Mouse (Mus musculus): ENCODE measurements around the gene Zzz3.

The Zzz3 gene

GRCm38 (mm10) chr3:152490423-152490822 is 95.2 kb downstream of the Zzz3 start:
- in situ Hi-C loops (cut with MboI, MseI): no loop called here

GRCm38 (mm10) chr3:152492241-152492640 is 97.0 kb downstream of the Zzz3 start:
- in situ Hi-C loops (cut with MboI, MseI): no loop called here

- in situ Hi-C loops (cut with MboI, MseI): no loop called here
These were observed 98.5 kb downstream of the Zzz3 start for GRCm38 (mm10) chr3:152493813-152494212.

- in situ Hi-C loops (cut with MboI, MseI): no loop called here
These were observed 99.5 kb downstream of the Zzz3 start for GRCm38 (mm10) chr3:152494667-152495360.

GRCm38 (mm10) chr3:152495415-152495898 is 100.2 kb downstream of the Zzz3 start:
- in situ Hi-C loops (cut with MboI, MseI): no loop called here

GRCm38 (mm10) chr3:152497084-152497483 is 101.8 kb downstream of the Zzz3 start:
- in situ Hi-C loops (cut with MboI, MseI): no loop called here

GRCm38 (mm10) chr3:152497842-152498241 is 102.6 kb downstream of the Zzz3 start:
- in situ Hi-C loops (cut with MboI, MseI): no loop called here

GRCm38 (mm10) chr3:152498968-152499696 is 103.9 kb downstream of the Zzz3 start:
- in situ Hi-C loops (cut with MboI, MseI): no loop called here

- in situ Hi-C loops (cut with MboI, MseI): no loop called here
These were observed 112.6 kb downstream of the Zzz3 start for GRCm38 (mm10) chr3:152507900-152508299.

- in situ Hi-C loops (cut with MboI, MseI): no loop called here
These were observed 113.2 kb downstream of the Zzz3 start for GRCm38 (mm10) chr3:152508419-152508993.

- in situ Hi-C loops (cut with MboI, MseI): no loop called here
These were observed 114.0 kb downstream of the Zzz3 start for GRCm38 (mm10) chr3:152509268-152509667.

Data from T-helper 17 cell (primary cell).